ENCODE assay signal across 23 mouse cellular contexts in genomic region chr13:119143351-119143750, GRCm38 (mm10).
DNase-seq lines count a peak whose midpoint lies in the region; ATAC-seq and TF ChIP-seq lines count a peak whose summit lies in the region.
"Had no signal": no experiment of that assay in that cellular context is flagged by ENCODE, and none has a peak within 500 bp of the region (broad histone marks: within the 10 kb centered on the region; RNA-seq: fewer than 3 reads in every experiment).

No protein-coding gene starts in this region.

- H3K27me3 ChIP-seq in embryonic facial prominence, embryonic 14.5 days (replicated peaks; ENCODE audit: control insufficient read depth, insufficient read depth, low read length), result no peaks in the 10 kb centered on the region
- no peaks in the 10 kb centered on the region for H3K27me3 ChIP-seq in embryonic facial prominence, embryonic 10.5 days (replicated peaks; ENCODE audit: low read depth, poor library complexity, severe bottlenecking)
- H3K27me3 ChIP-seq in Patski, result no peaks in the 10 kb centered on the region
- H3K27me3 ChIP-seq in forebrain, embryonic 13.5 days, result no peaks in the 10 kb centered on the region
- H3K27me3 ChIP-seq: neural tube, embryonic 12.5 days had no signal

- H3K4me3 ChIP-seq in embryonic facial prominence, embryonic 14.5 days (ENCODE audit: low read depth, low read length), result no peak overlapping the region
- H3K4me3 ChIP-seq in embryonic facial prominence, embryonic 10.5 days, result no peak overlapping the region
- no peak overlapping the region for H3K4me3 ChIP-seq in embryonic fibroblast, embryonic 13.5 days (ENCODE audit: insufficient read depth, low read length)
- no peak overlapping the region for H3K4me3 ChIP-seq in forebrain, embryonic 13.5 days
- H3K4me3 ChIP-seq: hindbrain, embryonic 10.5 days; left cerebral cortex, adult 2 months; neural tube, embryonic 12.5 days had no signal

- CTCF ChIA-PET in Patski (lab: Charles Lee), result no interaction called here

- peak; percentile 11 for DNase-seq in embryonic facial prominence, embryonic 14.5 days (ENCODE audit: low spot score)
- DNase-seq in embryonic facial prominence, embryonic 10.5 days (ENCODE audit: low spot score), result no peak
- DNase-seq in 3T3-L1 (ENCODE audit: low read depth, low spot score) (peak; percentile 90), Patski (ENCODE audit: low read depth, low spot score) (peak; percentile 77)
- no peak for DNase-seq in heart, adult 11 months
- DNase-seq in right cerebral cortex, postnatal 4 days, result no peak
- DNase-seq: adrenal gland, postnatal 36 days; cerebellum, adult 18-20 months; cerebellum, postnatal 14 days; kidney, postnatal 4 days; layer of hippocampus, adult 9-11 months; liver; lung, postnatal 10 days; right cerebral cortex, postnatal 14 days; spleen, adult 18-20 months had no signal

- no peaks in the 10 kb centered on the region for H3K36me3 ChIP-seq in embryonic facial prominence, embryonic 14.5 days (ENCODE audit: control insufficient read depth, insufficient read depth, low read length)
- H3K36me3 ChIP-seq in embryonic facial prominence, embryonic 10.5 days (replicated peaks), result no peaks in the 10 kb centered on the region
- H3K36me3 ChIP-seq in forebrain, embryonic 13.5 days (ENCODE audit: poor library complexity, severe bottlenecking), result no peaks in the 10 kb centered on the region
- H3K36me3 ChIP-seq: hindbrain, embryonic 10.5 days; neural tube, embryonic 12.5 days had no signal

- no peak overlapping the region for H3K4me2 ChIP-seq in embryonic facial prominence, embryonic 14.5 days (ENCODE audit: low read depth, low read length)
- H3K4me2 ChIP-seq in forebrain, embryonic 13.5 days, result no peak overlapping the region
- H3K4me2 ChIP-seq: heart, embryonic 11.5 days; midbrain, embryonic 11.5 days; neural tube, embryonic 12.5 days had no signal

- 0% methylated on average over 1 of the region's 1 CpGs for WGBS in embryonic facial prominence, embryonic 14.5 days
- 1% methylated on average over 1 of the region's 1 CpGs for WGBS in embryonic facial prominence, embryonic 10.5 days
- 0% methylated on average over 1 of the region's 1 CpGs for WGBS in forebrain, embryonic 13.5 days

- in situ Hi-C loops in Patski (cut with MboI; ENCODE audit: low pct_unique_long_range_greater_than_20kb), result no loop called here

- ATAC-seq in embryonic facial prominence, embryonic 14.5 days (ENCODE audit: low read depth), result no peak
- peak; percentile 98 for ATAC-seq in Patski
- no peak for ATAC-seq in forebrain, embryonic 13.5 days
- ATAC-seq: intestine, postnatal 0 days had no signal

- no peak for TF ChIP-seq POLR2A in embryonic fibroblast, embryonic 13.5 days (IDR thresholded peaks at IDR 0.05; ENCODE audit: low read depth, low read length)

- no peaks in the 10 kb centered on the region for H3K9me3 ChIP-seq in embryonic facial prominence, embryonic 14.5 days (ENCODE audit: control insufficient read depth, low read length)
- H3K9me3 ChIP-seq in embryonic facial prominence, embryonic 10.5 days, result no peaks in the 10 kb centered on the region
- no peaks in the 10 kb centered on the region for H3K9me3 ChIP-seq in forebrain, embryonic 13.5 days (replicated peaks)
- H3K9me3 ChIP-seq: hindbrain, embryonic 10.5 days; neural tube, embryonic 12.5 days had no signal

- POLR2A ChIA-PET in Patski (lab: Charles Lee), result no interaction called here

- H3K9ac ChIP-seq in embryonic facial prominence, embryonic 14.5 days (ENCODE audit: low read depth, low read length), result no peak overlapping the region
- H3K9ac ChIP-seq in forebrain, embryonic 13.5 days, result no peak overlapping the region
- H3K9ac ChIP-seq: neural tube, embryonic 12.5 days had no signal

- no peak for TF ChIP-seq CTCF in Patski (IDR thresholded peaks at IDR 0.05)
- no peak for TF ChIP-seq CTCF in embryonic fibroblast, embryonic 13.5 days (IDR thresholded peaks at IDR 0.05; ENCODE audit: borderline replicate concordance, insufficient read depth, low read length)

- no peaks in the 10 kb centered on the region for H3K4me1 ChIP-seq in embryonic facial prominence, embryonic 14.5 days (ENCODE audit: control insufficient read depth, insufficient read depth, low read length)
- no peaks in the 10 kb centered on the region for H3K4me1 ChIP-seq in embryonic facial prominence, embryonic 10.5 days
- H3K4me1 ChIP-seq in embryonic fibroblast, embryonic 13.5 days (ENCODE audit: control insufficient read depth, insufficient read depth, low read length), result peaks cover 16% of the 10 kb centered on the region
- H3K4me1 ChIP-seq in forebrain, embryonic 13.5 days, result no peaks in the 10 kb centered on the region
- H3K4me1 ChIP-seq: hindbrain, embryonic 10.5 days; neural tube, embryonic 12.5 days had no signal

- H3K27ac ChIP-seq in embryonic facial prominence, embryonic 14.5 days (replicated peaks; ENCODE audit: low read depth, low read length), result no peak overlapping the region
- no peak overlapping the region for H3K27ac ChIP-seq in embryonic facial prominence, embryonic 10.5 days (replicated peaks)
- peak overlapping the region; percentile 100 for H3K27ac ChIP-seq in embryonic fibroblast, embryonic 13.5 days (ENCODE audit: insufficient read depth, low read length)
- H3K27ac ChIP-seq in forebrain, embryonic 13.5 days, result no peak overlapping the region
- H3K27ac ChIP-seq: hindbrain, embryonic 10.5 days; left cerebral cortex, adult 2 months; neural tube, embryonic 12.5 days had no signal

Comparison
In these comparisons a context has a peak if more than half of its experiments do, and no peak if none do; other contexts are left out.
1. DNase-seq: peak in embryonic facial prominence, embryonic 14.5 days (single experiment), 3T3-L1 (single experiment) and Patski (single experiment); none in embryonic facial prominence, embryonic 10.5 days (single experiment), heart, adult 11 months (single experiment) and right cerebral cortex, postnatal 4 days (single experiment).